Mouse (Mus musculus) stomach, embryonic 14.5 days (tissue): Measurements from ENCODE around the gene Usp47. TPM values are rescaled to one million over a fixed set of nuclear protein-coding genes. Genes with fewer than 3 reads are reported as not detected.

Experiments
- ATAC-seq: fragments of 200-750 bp; cut with Nextera tagmentation; 2 replicates; pipeline ENCODE4 v1.8.0; 2017; ENCODE audit warnings: low read depth, moderate TSS enrichment; ENCODE audit not compliant: insufficient number of reproducible peaks, insufficient read depth, low FRiP score
- H3K27ac ChIP-seq: fragments of 300-500 bp; sonication (generic); 2 replicates; pipeline ENCODE4 v1.5.1; 2014; ENCODE audit warnings: mild to moderate bottlenecking, low read length, moderate library complexity, mixed read lengths
- H3K27me3 ChIP-seq: fragments of 300-500 bp; sonication (generic); 2 replicates; pipeline ENCODE4 v1.6.1; 2014; ENCODE audit warnings: low read length, control low read depth, mixed read lengths; ENCODE audit not compliant: control insufficient read depth, insufficient read depth
- H3K36me3 ChIP-seq: fragments of 300-500 bp; sonication (generic); 2 replicates; pipeline ENCODE4 v1.6.1; 2014; ENCODE audit warnings: mild to moderate bottlenecking, control low read depth, low read length, moderate library complexity, mixed read lengths; ENCODE audit not compliant: control insufficient read depth, insufficient read depth
- H3K4me1 ChIP-seq: fragments of 300-500 bp; sonication (generic); 2 replicates; pipeline ENCODE4 v1.6.1; 2014; ENCODE audit warnings: low read length, control low read depth, mixed read lengths; ENCODE audit not compliant: control insufficient read depth, insufficient read depth
- H3K4me2 ChIP-seq: fragments of 300-500 bp; sonication (generic); replicated peaks from 2 replicates; pipeline ENCODE4 v1.6.1; 2014; ENCODE audit warnings: low read depth, low read length, control low read depth
- H3K4me3 ChIP-seq: fragments of 300-500 bp; sonication (generic); 2 replicates; pipeline ENCODE4 v1.5.1; 2014; ENCODE audit warnings: low read depth, low read length, control low read depth
- H3K9ac ChIP-seq: fragments of 300-500 bp; sonication (generic); replicated peaks from 2 replicates; pipeline ENCODE4 v1.6.1; 2014; ENCODE audit warnings: low read depth, mild to moderate bottlenecking, control low read depth, low read length, moderate library complexity, mixed read lengths
- H3K9me3 ChIP-seq: fragments of 300-500 bp; sonication (generic); 2 replicates; pipeline ENCODE4 v1.6.1; 2016; ENCODE audit warnings: low read depth, low read length, control low read depth; ENCODE audit not compliant: control insufficient read depth
- WGBS: fragments of 180-500 bp; shearing (Covaris S2); extraction: QIAGEN DNeasy Blood & Tissue Kit; methylation state at CpG from one replicate; pipeline ENCODE4 v1.1.7; 2014; 5-methylcytosine and 5-hydroxymethylcytosine counted together
- polyA plus RNA-seq: library from polyadenylated mRNA; unstranded; fragments of >200 nt; fragmentation: Nextera tagmentation; extraction: Ambion mirVana; gene quantifications from 2 replicates; pipeline ENCODE4 v1.2.1, GENCODE M21; 2014

Usp47 gene
- polyA plus RNA-seq = 86.9 and 88.6 TPM in 2 replicates

- Histone ChIP-seq H3K27ac (peak within 1 kb of the TSS; percentile 97), H3K4me1 (peaks cover 26% of the 10 kb centered on the region), H3K9me3 (no peaks in the 10 kb centered on the region), H3K4me3 (peak within 1 kb of the TSS; percentile 64), H3K36me3 (no peaks in the 10 kb centered on the region), H3K27me3 (no peaks in the 10 kb centered on the region), H3K9ac (peak within 1 kb of the TSS; percentile 84), H3K4me2 (peak within 1 kb of the TSS; percentile 86)
- ATAC-seq = peak; percentile 89
- 0% methylated on average over 42 of the region's 54 CpGs for WGBS
Observed at GRCm38 (mm10) chr7:112023150-112023600, at the start of gene Usp47. Usp47 (plus strand) TSS chr7:112023504.

GRCm38 (mm10) chr7:111976401-111976800, 46.9 kb upstream of the Usp47 start:
- WGBS = 68% methylated on average over 2 of the region's 2 CpGs
- Histone ChIP-seq H3K4me3 (no peak overlapping the region), H3K27ac (no peak overlapping the region), H3K4me1 (no peaks in the 10 kb centered on the region), H3K4me2 (no peak overlapping the region), H3K9ac (no peak overlapping the region), H3K9me3 (no peaks in the 10 kb centered on the region), H3K36me3 (no peaks in the 10 kb centered on the region), H3K27me3 (no peaks in the 10 kb centered on the region)
- ATAC-seq = no peak

GRCm38 (mm10) chr7:111977871-111978270, 45.4 kb upstream of the Usp47 start:
- H3K36me3 ChIP-seq = no peaks in the 10 kb centered on the region
- no peak overlapping the region for H3K9ac ChIP-seq
- ATAC-seq = no peak
- no peak overlapping the region for H3K4me3 ChIP-seq
- H3K4me2 ChIP-seq = no peak overlapping the region
- H3K4me1 ChIP-seq = no peaks in the 10 kb centered on the region
- H3K9me3 ChIP-seq = no peaks in the 10 kb centered on the region
- no peak overlapping the region for H3K27ac ChIP-seq
- 61% methylated on average over 3 of the region's 3 CpGs for WGBS
- no peaks in the 10 kb centered on the region for H3K27me3 ChIP-seq

GRCm38 (mm10) chr7:111982296-111982695, 41.0 kb upstream of the Usp47 start:
- no peak overlapping the region for H3K4me2 ChIP-seq
- H3K36me3 ChIP-seq = no peaks in the 10 kb centered on the region
- H3K9ac ChIP-seq = no peak overlapping the region
- WGBS = 99% methylated on average over 15 of the region's 15 CpGs
- no peaks in the 10 kb centered on the region for H3K27me3 ChIP-seq
- H3K27ac ChIP-seq = no peak overlapping the region
- H3K4me1 ChIP-seq = no peaks in the 10 kb centered on the region
- H3K4me3 ChIP-seq = no peak overlapping the region
- H3K9me3 ChIP-seq = no peaks in the 10 kb centered on the region
- ATAC-seq = no peak

GRCm38 (mm10) chr7:111984530-111984929, 38.8 kb upstream of the Usp47 start:
- Histone ChIP-seq H3K4me1 (no peaks in the 10 kb centered on the region), H3K9me3 (no peaks in the 10 kb centered on the region), H3K27ac (no peak overlapping the region), H3K4me2 (no peak overlapping the region), H3K36me3 (no peaks in the 10 kb centered on the region), H3K27me3 (no peaks in the 10 kb centered on the region), H3K4me3 (no peak overlapping the region), H3K9ac (no peak overlapping the region)
- 94% methylated on average over 3 of the region's 3 CpGs for WGBS
- ATAC-seq = no peak

GRCm38 (mm10) chr7:111985266-111985665, 38.0 kb upstream of the Usp47 start:
- Histone ChIP-seq H3K9me3 (no peaks in the 10 kb centered on the region), H3K4me1 (no peaks in the 10 kb centered on the region), H3K27ac (no peak overlapping the region), H3K4me2 (no peak overlapping the region), H3K4me3 (no peak overlapping the region), H3K36me3 (no peaks in the 10 kb centered on the region), H3K9ac (no peak overlapping the region), H3K27me3 (no peaks in the 10 kb centered on the region)
- 75% methylated on average over 4 of the region's 4 CpGs for WGBS
- no peak for ATAC-seq

- no peak overlapping the region for H3K4me3 ChIP-seq
- H3K4me2 ChIP-seq = no peak overlapping the region
- no peak overlapping the region for H3K27ac ChIP-seq
- no peak for ATAC-seq
- H3K27me3 ChIP-seq = no peaks in the 10 kb centered on the region
- no peaks in the 10 kb centered on the region for H3K9me3 ChIP-seq
- H3K9ac ChIP-seq = no peak overlapping the region
- no peaks in the 10 kb centered on the region for H3K36me3 ChIP-seq
- WGBS = 63% methylated on average over 3 of the region's 3 CpGs
- no peaks in the 10 kb centered on the region for H3K4me1 ChIP-seq
Observed at GRCm38 (mm10) chr7:111986906-111987305, 36.4 kb upstream of the Usp47 start.

- WGBS = 44% methylated on average over 2 of the region's 2 CpGs
- no peak overlapping the region for H3K27ac ChIP-seq
- no peak for ATAC-seq
- H3K36me3 ChIP-seq = no peaks in the 10 kb centered on the region
- H3K4me3 ChIP-seq = no peak overlapping the region
- no peaks in the 10 kb centered on the region for H3K9me3 ChIP-seq
- H3K9ac ChIP-seq = no peak overlapping the region
- H3K4me2 ChIP-seq = no peak overlapping the region
- no peaks in the 10 kb centered on the region for H3K4me1 ChIP-seq
- no peaks in the 10 kb centered on the region for H3K27me3 ChIP-seq
Observed at GRCm38 (mm10) chr7:111997441-111997840, 25.9 kb upstream of the Usp47 start.

GRCm38 (mm10) chr7:111998446-111999004, 24.8 kb upstream of the Usp47 start:
- WGBS = 77% methylated on average over 6 of the region's 6 CpGs
- no peaks in the 10 kb centered on the region for H3K9me3 ChIP-seq
- H3K36me3 ChIP-seq = no peaks in the 10 kb centered on the region
- H3K9ac ChIP-seq = no peak overlapping the region
- no peaks in the 10 kb centered on the region for H3K27me3 ChIP-seq
- no peaks in the 10 kb centered on the region for H3K4me1 ChIP-seq
- no peak overlapping the region for H3K27ac ChIP-seq
- ATAC-seq = no peak
- no peak overlapping the region for H3K4me2 ChIP-seq
- H3K4me3 ChIP-seq = no peak overlapping the region
